In genomic region chr4:132350854-132351253, GRCm38 (mm10) we compare ENCODE assay signal across 15 mouse cellular contexts. TPM values are rescaled to one million over a fixed set of nuclear protein-coding genes. Genes with fewer than 3 reads are reported as not detected.
DNase-seq lines count a peak whose midpoint lies in the region; ATAC-seq and TF ChIP-seq lines count a peak whose summit lies in the region.
"Had no signal": no experiment of that assay in that cellular context is flagged by ENCODE, and none has a peak within 500 bp of the region (broad histone marks: within the 10 kb centered on the region; RNA-seq: fewer than 3 reads in every experiment).

No protein-coding gene starts in this region.

- no peak overlapping the region for H3K9ac ChIP-seq in kidney, embryonic 15.5 days
- H3K9ac ChIP-seq in MEL (ENCODE audit: control insufficient read depth, low read depth, low read length, poor library complexity, severe bottlenecking) = peak overlapping the region; percentile 97
- peak overlapping the region; percentile 92; the same call in 1 of the 2 replicates for H3K9ac ChIP-seq in liver, embryonic 13.5 days

- WGBS in kidney, embryonic 15.5 days = 77% methylated on average over 3 of the region's 3 CpGs
- 91% methylated on average over 3 of the region's 3 CpGs for WGBS in kidney, adult 2 months
- WGBS in liver, embryonic 13.5 days (ENCODE audit: insufficient replicate concordance) = 43% methylated on average over 3 of the region's 3 CpGs

- peaks cover 27% of the 10 kb centered on the region for H3K79me2 ChIP-seq in MEL (ENCODE audit: control insufficient read depth, insufficient read depth, low read length, poor library complexity)

- peak; percentile 47 for DNase-seq in embryo, embryonic 9.5 days (ENCODE audit: extremely low spot score)
- no peak for DNase-seq in embryo, embryonic 11 days
- no peak for DNase-seq in kidney, adult 2 months
- DNase-seq in MEL (ENCODE audit: low read depth, low spot score) (no peak), MN1 (ENCODE audit: low spot score) (no peak)
- no peak for DNase-seq in liver, embryonic 13.5 days
- no peak for DNase-seq in ovary, adult 18-20 months (ENCODE audit: low spot score)
- DNase-seq: cerebellum, adult 9-11 months; forebrain, postnatal 0 days; gastrocnemius, postnatal 25 days; kidney, postnatal 25 days; thymus, adult 18-20 months had no signal

- no peak for TF ChIP-seq POLR2A in kidney, adult 2 months (IDR thresholded peaks at IDR 0.05; ENCODE audit: low read depth, low read length)
- TF ChIP-seq POLR2A in MEL (IDR thresholded peaks at IDR 0.05; ENCODE audit: control insufficient read depth in 1 of 2, insufficient read depth in 1 of 2, low read depth in 1 of 2, low read length in 2 of 2, poor library complexity in 1 of 2) = no peak

- no peak for TF ChIP-seq RAD21 in MEL (IDR thresholded peaks at IDR 0.05; ENCODE audit: low read depth, low read length)

- ATAC-seq in kidney, embryonic 15.5 days (replicated peaks; ENCODE audit: low FRiP score) = no peak
- ATAC-seq in liver, embryonic 13.5 days (ENCODE audit: low read depth) = peak; percentile 8; the same call in 1 of the 2 replicates
- ATAC-seq: forebrain, postnatal 0 days; lung, postnatal 0 days had no signal

- peak overlapping the region; percentile 77; the same call in 1 of the 2 replicates for H3K4me2 ChIP-seq in kidney, embryonic 15.5 days
- peak overlapping the region; percentile 77 for H3K4me2 ChIP-seq in liver, embryonic 13.5 days

- H3K27ac ChIP-seq in kidney, embryonic 15.5 days = 0 out of 2 replicates have a peak overlapping the region, but pooled peaks have one; percentile 7
- no peak overlapping the region for H3K27ac ChIP-seq in kidney, adult 2 months (ENCODE audit: insufficient read depth, low read depth, low read length)
- H3K27ac ChIP-seq in MEL (ENCODE audit: control insufficient read depth, low read depth, low read length) = peak overlapping the region; percentile 90
- peak overlapping the region; percentile 97 for H3K27ac ChIP-seq in liver, embryonic 13.5 days

- H3K4me1 ChIP-seq in kidney, embryonic 15.5 days = peaks cover 23% of the 10 kb centered on the region
- peaks cover 5% of the 10 kb centered on the region; the same call in 1 of the 2 replicates for H3K4me1 ChIP-seq in kidney, adult 2 months (ENCODE audit: control insufficient read depth, insufficient read depth, low read length)
- peaks cover 0 to 9% of the 10 kb centered on the region in 2 experiments; a peak in 2 of 4 replicates for H3K4me1 ChIP-seq in MEL (ENCODE audit: control insufficient read depth in 1 of 2, insufficient read depth in 2 of 2, low read length in 2 of 2)
- H3K4me1 ChIP-seq in liver, embryonic 13.5 days (replicated peaks) = peaks cover 61% of the 10 kb centered on the region

- peaks cover 24% of the 10 kb centered on the region for H3K36me3 ChIP-seq in kidney, embryonic 15.5 days
- no peaks in the 10 kb centered on the region for H3K36me3 ChIP-seq in kidney, adult 2 months (ENCODE audit: control insufficient read depth, insufficient read depth, low read length)
- peaks cover 3 to 9% of the 10 kb centered on the region in 2 experiments; a peak in 3 of 4 replicates for H3K36me3 ChIP-seq in MEL (ENCODE audit: control insufficient read depth in 1 of 2, insufficient read depth in 2 of 2, low read length in 2 of 2)
- H3K36me3 ChIP-seq in liver, embryonic 13.5 days = peaks cover 29% of the 10 kb centered on the region
- H3K36me3 ChIP-seq: embryonic facial prominence, embryonic 12.5 days had no signal

- 0 out of 2 replicates have a peak overlapping the region, but pooled peaks have one; percentile 83 for H3K4me3 ChIP-seq in kidney, embryonic 15.5 days (replicated peaks)
- no peak overlapping the region for H3K4me3 ChIP-seq in kidney, adult 2 months (ENCODE audit: insufficient read depth, low read depth, low read length)
- peak overlapping the region in 1 of 2 experiments; percentile 81; a peak in 2 of 4 replicates for H3K4me3 ChIP-seq in MEL (ENCODE audit: control insufficient read depth in 1 of 2, insufficient read depth in 1 of 2, low read depth in 2 of 2, low read length in 2 of 2)
- peak overlapping the region; percentile 84; the same call in 1 of the 2 replicates for H3K4me3 ChIP-seq in liver, embryonic 13.5 days (replicated peaks)

- H3K9me3 ChIP-seq in kidney, embryonic 15.5 days (replicated peaks) = no peaks in the 10 kb centered on the region
- no peaks in the 10 kb centered on the region for H3K9me3 ChIP-seq in MEL (replicated peaks; ENCODE audit: insufficient read depth, low read length)
- no peaks in the 10 kb centered on the region for H3K9me3 ChIP-seq in liver, embryonic 13.5 days (replicated peaks)
- H3K9me3 ChIP-seq: embryonic facial prominence, embryonic 12.5 days had no signal

- no peaks in the 10 kb centered on the region for H3K27me3 ChIP-seq in kidney, embryonic 15.5 days
- no peaks in the 10 kb centered on the region for H3K27me3 ChIP-seq in kidney, adult 2 months (replicated peaks; ENCODE audit: control insufficient read depth, insufficient read depth, low read length)
- no peaks in the 10 kb centered on the region for H3K27me3 ChIP-seq in MEL (ENCODE audit: control insufficient read depth in 1 of 2, insufficient read depth in 2 of 2, low read length in 2 of 2)
- no peaks in the 10 kb centered on the region for H3K27me3 ChIP-seq in liver, embryonic 13.5 days
- H3K27me3 ChIP-seq: embryonic facial prominence, embryonic 12.5 days had no signal

- no peak for TF ChIP-seq CTCF in kidney, adult 2 months (conservative IDR thresholded peaks at IDR 0.05; ENCODE audit: insufficient read depth, insufficient read length, low read depth, low read length)
- TF ChIP-seq CTCF in MEL (IDR thresholded peaks at IDR 0.05 in 2 of 3, conservative IDR thresholded peaks at IDR 0.05 in 1 of 3; ENCODE audit: control insufficient read depth in 1 of 3, insufficient read depth in 1 of 3, low read depth in 2 of 3, low read length in 3 of 3, poor library complexity in 1 of 3, severe bottlenecking in 1 of 3) = no peak

- TF ChIP-seq EP300 in MEL (IDR thresholded peaks at IDR 0.05; ENCODE audit: low read depth in 1 of 2, low read length in 2 of 2) = no peak

TF ChIP-seq in MEL, 35 proteins besides CTCF, POLR2A, EP300 and RAD21:
- TF ChIP-seq CHD2 (IDR thresholded peaks at IDR 0.05; ENCODE audit: low read length) (no peak), ZKSCAN1 (IDR thresholded peaks at IDR 0.05; ENCODE audit: low read depth, low read length) (no peak), TBP (IDR thresholded peaks at IDR 0.05; ENCODE audit: low read depth, low read length) (0 out of 2 replicates have a peak, but pooled peaks have one; percentile 38)

RNA-seq across cellular contexts. Expression of gene Rcc1, which starts 2.6 kb away (rescaled TPM):
- polyA plus RNA-seq in kidney, embryonic 15.5 days (2015; fragmentation: Nextera tagmentation; extraction: Ambion mirVana) = 88.9 and 92.7 TPM in 2 replicates
- 9.4 and 10.1 TPM in 2 replicates for polyA plus RNA-seq in kidney, adult 2 months (2012; rRNA removed)
- total RNA-seq in MEL (2012; rRNA removed) = 137 and 147 TPM in 2 replicates
- 100 to 1,000 TPM in 1 of 2 experiments, 10 to 100 TPM in 1; 83.6 to 186 TPM for polyA plus RNA-seq in MEL (2012; ENCODE audit: insufficient read depth in 1 of 2, insufficient read length in 2 of 2, low read depth in 1 of 2, low replicate concordance in 2 of 2, missing spikeins in 1 of 2)
- 79.4 and 80.2 TPM in 2 replicates for polyA plus RNA-seq in liver, embryonic 13.5 days (2015; fragmentation: Nextera tagmentation; extraction: Ambion mirVana)

RNA-seq across cellular contexts. Expression of gene Trnau1ap, which starts 21.5 kb away (rescaled TPM):
- 73.6 and 80.5 TPM in 2 replicates for polyA plus RNA-seq in kidney, embryonic 15.5 days (2015; fragmentation: Nextera tagmentation; extraction: Ambion mirVana)
- polyA plus RNA-seq in kidney, adult 2 months (2012; rRNA removed) = 24.4 and 30.2 TPM in 2 replicates
- total RNA-seq in MEL (2012; rRNA removed) = 110 and 117 TPM in 2 replicates
- polyA plus RNA-seq in MEL (2012; ENCODE audit: insufficient read depth in 1 of 2, insufficient read length in 2 of 2, low read depth in 1 of 2, low replicate concordance in 2 of 2, missing spikeins in 1 of 2) = 100 to 1,000 TPM in 1 of 2 experiments, not detected in 1; 102 TPM
- polyA plus RNA-seq in liver, embryonic 13.5 days (2015; fragmentation: Nextera tagmentation; extraction: Ambion mirVana) = 43.1 and 45.3 TPM in 2 replicates

RNA-seq across cellular contexts. Expression of gene Rab42, which starts 47.7 kb away (rescaled TPM):
- polyA plus RNA-seq in kidney, embryonic 15.5 days (2015; fragmentation: Nextera tagmentation; extraction: Ambion mirVana) = 3.3 and 3.5 TPM in 2 replicates
- polyA plus RNA-seq in kidney, adult 2 months (2012; rRNA removed) = 7.2 and 8.9 TPM in 2 replicates
- total RNA-seq in MEL (2012; rRNA removed) = 0.52 and 0.85 TPM in 2 replicates
- under 1 TPM in 1 of 2 experiments, not detected in 1; 0.40 TPM for polyA plus RNA-seq in MEL (2012; ENCODE audit: insufficient read depth in 1 of 2, insufficient read length in 2 of 2, low read depth in 1 of 2, low replicate concordance in 2 of 2, missing spikeins in 1 of 2)
- 0.44 and 1.2 TPM in 2 replicates for polyA plus RNA-seq in liver, embryonic 13.5 days (2015; fragmentation: Nextera tagmentation; extraction: Ambion mirVana)
